Mouse (Mus musculus) adrenal gland, postnatal 10 days (tissue): ENCODE results near the gene Ctnnbip1. TPM values are rescaled to one million over a fixed set of nuclear protein-coding genes. Genes with fewer than 3 reads are reported as not detected.

Experiments used
- DNase-seq: peaks from one replicate; pipeline ENCODE4 v3.0.0; 2021; ENCODE audit warnings: mixed read lengths
- total RNA-seq, 2 experiments: library from RNA; stranded (reverse); gene quantifications; 2 replicates each; pipeline ENCODE4 v1.2.3; 2021

Ctnnbip1 gene
- total RNA-seq, 2 experiments from 2014 or later: 39.5 to 42.0 TPM

- peak; percentile 42 for DNase-seq
Measured at GRCm38 (mm10) chr4:149561986-149562904, 44.2 kb downstream of the Ctnnbip1 start.

DNA sequence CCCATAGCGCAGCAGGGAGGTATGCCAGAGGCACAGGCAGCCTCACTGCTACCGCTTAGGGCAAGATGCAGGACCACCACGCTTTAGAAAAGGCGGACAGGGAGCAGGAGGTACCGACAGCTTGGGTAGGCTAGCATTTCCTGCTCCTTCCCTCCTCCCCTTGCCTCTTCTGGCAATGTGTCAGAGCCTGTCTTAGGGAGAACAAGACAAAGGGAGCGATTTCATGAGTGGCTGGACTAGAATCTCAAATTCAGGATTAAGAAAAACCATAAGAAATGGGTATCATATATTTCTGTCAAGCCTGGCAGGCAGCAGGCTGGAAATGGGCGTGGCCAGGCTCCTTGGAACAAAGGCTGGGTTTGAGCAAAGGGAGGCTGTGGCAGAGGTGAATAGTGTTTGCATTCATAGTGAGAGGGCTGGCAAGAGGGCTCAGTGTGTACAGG lies 44.9 kb downstream of the Ctnnbip1 start:
- DNase-seq: no peak

DNA sequence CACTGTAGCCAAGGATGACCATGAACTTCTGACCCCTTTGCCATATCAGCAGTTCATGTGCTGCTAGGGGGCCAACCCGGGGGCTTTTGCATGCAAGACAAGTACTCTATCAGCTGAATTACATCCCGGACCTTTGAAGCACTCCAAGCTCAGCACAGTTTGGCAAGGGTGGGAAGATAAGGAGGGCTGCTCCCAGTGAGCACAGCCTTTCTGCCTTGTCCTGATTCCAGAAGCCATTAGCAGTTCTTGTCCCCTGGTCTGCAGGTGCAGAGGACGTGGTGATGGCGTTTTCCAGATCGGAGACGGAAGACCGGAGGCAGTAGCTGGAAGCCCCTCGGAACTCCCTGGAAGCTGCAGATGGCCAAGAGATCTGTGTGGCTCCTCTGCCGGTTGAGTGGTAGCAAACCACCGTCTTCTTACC lies 45.9 kb downstream of the Ctnnbip1 start:
- no peak for DNase-seq

- DNase-seq: peak; percentile 85
Measured at GRCm38 (mm10) chr4:149564452-149565407, 46.7 kb downstream of the Ctnnbip1 start.

DNA sequence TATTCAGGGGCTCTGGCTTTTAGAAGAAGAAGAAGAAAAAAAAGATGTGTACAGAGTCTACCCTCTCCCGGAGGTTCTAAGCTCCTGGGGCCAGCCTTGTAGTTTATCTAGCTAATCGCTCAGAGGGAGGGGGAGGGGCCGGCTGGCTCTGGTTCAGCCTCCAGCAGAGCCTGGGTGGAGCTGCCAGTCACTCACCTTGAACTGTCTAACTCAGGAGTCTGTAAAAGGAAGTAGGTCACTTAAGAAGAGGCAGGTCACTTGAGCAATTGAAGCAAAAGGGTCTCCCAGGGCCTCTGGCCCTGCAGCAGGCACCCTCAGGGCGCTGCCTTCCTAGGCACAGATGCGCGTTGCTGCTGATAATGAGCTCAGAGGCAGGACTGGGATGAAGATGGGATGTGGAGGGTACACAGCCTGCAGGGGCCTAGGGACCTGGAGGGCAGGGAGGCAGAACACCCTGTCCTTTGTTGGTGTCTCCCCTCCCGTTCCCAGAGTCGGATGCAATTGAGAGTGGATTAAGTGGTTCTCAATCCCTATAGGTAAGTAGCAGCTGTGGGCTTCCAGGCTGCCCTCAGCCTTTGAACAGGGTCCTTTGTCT lies 49.5 kb downstream of the Ctnnbip1 start:
- peak; percentile 80 for DNase-seq

GRCm38 (mm10) chr4:149568622-149569021 lies 50.6 kb downstream of the Ctnnbip1 start:
- no peak for DNase-seq

- no peak for DNase-seq
Measured at GRCm38 (mm10) chr4:149569781-149570497, 51.9 kb downstream of the Ctnnbip1 start.

GRCm38 (mm10) chr4:149570498-149570863 lies 52.4 kb downstream of the Ctnnbip1 start:
- no peak for DNase-seq

DNA sequence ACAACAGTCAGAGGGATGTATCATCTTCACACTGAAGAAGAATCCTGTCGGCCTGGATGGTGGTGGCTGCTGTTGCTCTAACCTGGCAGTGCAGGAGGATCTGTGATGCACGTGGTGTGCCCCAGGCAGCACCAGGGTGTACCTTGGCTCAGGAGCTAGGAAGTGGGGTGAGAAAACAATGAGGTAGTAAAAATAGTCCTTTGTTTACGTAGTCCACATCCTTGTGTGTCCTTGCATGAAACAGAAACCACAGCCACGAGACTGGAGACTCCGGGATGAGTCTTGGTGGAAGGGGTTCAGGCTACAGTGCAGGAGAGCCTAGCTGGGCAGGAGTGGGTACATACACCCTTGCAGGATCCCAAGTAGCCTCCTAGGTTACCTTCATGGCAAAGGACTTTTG lies 53.2 kb downstream of the Ctnnbip1 start:
- DNase-seq: no peak

DNA sequence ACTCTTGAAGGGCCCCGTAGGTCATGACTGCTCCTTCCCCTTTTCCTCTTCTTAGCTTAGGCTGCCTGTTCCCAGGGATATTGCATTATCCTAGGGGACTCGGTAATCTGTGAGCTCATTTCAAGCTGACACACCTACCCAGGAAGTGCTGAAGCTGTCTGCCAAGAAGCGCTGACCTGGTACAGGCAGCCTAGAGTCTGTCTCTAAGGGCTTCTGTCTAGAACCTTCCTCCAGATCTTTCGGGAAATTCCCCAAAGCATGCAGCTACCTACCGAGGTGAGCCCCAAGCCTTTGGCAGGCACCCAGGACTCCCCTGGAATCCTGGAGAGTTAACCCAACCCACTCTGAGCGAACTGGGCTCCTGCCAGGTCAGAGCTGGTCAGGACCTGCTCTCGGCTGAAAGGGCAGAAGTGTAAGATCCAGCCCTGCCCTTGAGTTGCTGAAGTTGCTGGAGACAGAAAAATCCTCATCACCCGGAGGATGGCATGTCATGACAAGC lies 53.7 kb downstream of the Ctnnbip1 start:
- DNase-seq: peak; percentile 59

DNA sequence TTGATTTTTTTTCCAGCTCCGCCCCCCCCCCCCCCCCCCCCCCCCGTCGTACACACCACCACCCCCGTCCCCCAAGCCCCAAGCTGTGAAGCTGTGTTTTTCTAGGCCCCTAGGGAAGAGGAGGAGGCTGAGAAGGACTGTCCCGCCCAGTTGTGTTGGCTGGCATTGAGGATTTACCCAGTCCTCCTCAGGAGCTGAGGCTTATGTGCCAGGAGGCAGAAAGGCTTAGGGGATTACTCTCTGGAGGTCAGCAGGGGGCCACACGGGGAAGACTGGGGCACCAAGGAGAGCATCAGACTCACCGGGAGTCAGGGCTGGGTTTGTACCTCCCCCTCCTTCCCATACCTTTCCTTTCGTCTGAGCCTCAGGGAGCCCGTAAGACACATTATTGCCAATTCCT lies 54.4 kb downstream of the Ctnnbip1 start:
- no peak for DNase-seq

DNA sequence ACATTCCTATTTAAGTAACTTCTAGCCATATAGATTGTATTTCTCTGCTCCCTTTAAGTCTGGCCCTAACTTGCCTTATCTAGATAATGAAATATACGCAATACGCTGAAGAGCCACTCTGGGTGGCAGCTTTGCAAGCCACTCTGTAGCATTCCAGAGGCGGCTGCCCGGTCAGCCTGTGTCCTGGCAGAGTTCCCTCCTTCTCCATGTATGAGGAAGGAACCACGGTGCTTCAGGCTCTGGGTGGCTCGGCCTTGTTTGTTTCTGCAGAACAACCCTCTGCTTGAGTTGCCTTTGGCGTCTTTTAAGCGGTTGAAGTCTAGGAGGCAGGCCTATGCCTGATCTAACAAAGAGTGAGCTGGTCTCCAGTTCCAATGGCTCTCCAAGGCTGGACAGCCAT lies 54.8 kb downstream of the Ctnnbip1 start:
- no peak for DNase-seq

- peak; percentile 61 for DNase-seq
Measured at GRCm38 (mm10) chr4:149574391-149574821, 56.4 kb downstream of the Ctnnbip1 start.

DNA sequence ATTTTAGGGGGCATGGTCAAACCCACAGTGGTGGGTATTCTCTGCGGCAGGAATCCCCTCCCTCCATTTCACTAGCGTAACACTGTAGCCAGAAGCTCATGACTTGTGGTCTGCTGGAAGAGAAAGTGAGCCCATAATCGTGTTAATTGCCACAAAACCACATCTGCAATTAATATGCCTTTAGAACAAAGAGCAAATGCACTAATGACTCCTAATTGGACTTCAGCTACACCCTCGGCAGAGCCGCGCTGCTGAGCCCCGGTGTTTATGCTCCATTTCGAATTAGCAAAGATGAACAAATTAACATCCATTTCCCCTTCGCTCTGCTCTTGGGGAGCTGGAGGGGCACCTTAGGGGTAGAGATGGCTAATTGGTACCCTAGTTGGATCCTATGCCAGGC lies 58.0 kb downstream of the Ctnnbip1 start:
- DNase-seq: no peak

GRCm38 (mm10) chr4:149576993-149577548 lies 59.0 kb downstream of the Ctnnbip1 start:
- DNase-seq: no peak

- no peak for DNase-seq
Measured at GRCm38 (mm10) chr4:149578085-149578681, 60.1 kb downstream of the Ctnnbip1 start.

DNA sequence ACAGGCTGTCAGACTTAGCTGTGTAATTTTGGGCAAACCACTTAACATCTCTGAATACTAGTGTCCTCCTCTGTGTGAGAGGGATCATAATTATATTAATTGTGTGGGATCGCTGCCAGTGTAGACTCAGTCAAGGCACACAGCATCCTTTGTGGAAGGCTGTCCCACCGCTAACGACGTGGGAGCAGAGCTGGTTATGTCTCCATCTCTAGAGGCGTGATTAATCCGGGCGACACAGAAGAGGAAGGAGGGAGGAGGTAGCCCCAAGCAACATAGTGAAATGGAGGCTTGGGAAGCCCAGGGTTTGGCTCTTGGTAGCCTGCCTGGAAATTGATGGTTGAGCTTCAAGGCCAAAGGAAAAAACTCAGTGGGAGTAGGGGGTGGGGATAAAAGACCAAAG lies 60.8 kb downstream of the Ctnnbip1 start:
- DNase-seq: no peak

- no peak for DNase-seq
Measured at GRCm38 (mm10) chr4:149585236-149585635, 67.2 kb downstream of the Ctnnbip1 start.

- DNase-seq: peak; percentile 77
Measured at GRCm38 (mm10) chr4:149586044-149586782, 68.2 kb downstream of the Ctnnbip1 start, which contains the start of gene Clstn1. Gene Clstn1, plus strand, starts transcription at chr4:149586468.
